Mouse (Mus musculus): ENCODE measurements around the gene E330009J07Rik. TPM values are rescaled to one million over a fixed set of nuclear protein-coding genes. Genes with fewer than 3 reads are reported as not detected.

The E330009J07Rik gene
- 4.4 TPM for polyA plus RNA-seq (2014; fragmentation: Illumina TruSeq; extraction: RNeasy Lipid Tissue Mini Kit (QIAGEN cat#74804); ENCODE audit: insufficient read depth, low read depth, low replicate concordance)

GRCm38 (mm10) chr6:40436047-40436483 is at the start of gene E330009J07Rik:
Gene E330009J07Rik (minus strand): TSS chr6:40436135.

DNA sequence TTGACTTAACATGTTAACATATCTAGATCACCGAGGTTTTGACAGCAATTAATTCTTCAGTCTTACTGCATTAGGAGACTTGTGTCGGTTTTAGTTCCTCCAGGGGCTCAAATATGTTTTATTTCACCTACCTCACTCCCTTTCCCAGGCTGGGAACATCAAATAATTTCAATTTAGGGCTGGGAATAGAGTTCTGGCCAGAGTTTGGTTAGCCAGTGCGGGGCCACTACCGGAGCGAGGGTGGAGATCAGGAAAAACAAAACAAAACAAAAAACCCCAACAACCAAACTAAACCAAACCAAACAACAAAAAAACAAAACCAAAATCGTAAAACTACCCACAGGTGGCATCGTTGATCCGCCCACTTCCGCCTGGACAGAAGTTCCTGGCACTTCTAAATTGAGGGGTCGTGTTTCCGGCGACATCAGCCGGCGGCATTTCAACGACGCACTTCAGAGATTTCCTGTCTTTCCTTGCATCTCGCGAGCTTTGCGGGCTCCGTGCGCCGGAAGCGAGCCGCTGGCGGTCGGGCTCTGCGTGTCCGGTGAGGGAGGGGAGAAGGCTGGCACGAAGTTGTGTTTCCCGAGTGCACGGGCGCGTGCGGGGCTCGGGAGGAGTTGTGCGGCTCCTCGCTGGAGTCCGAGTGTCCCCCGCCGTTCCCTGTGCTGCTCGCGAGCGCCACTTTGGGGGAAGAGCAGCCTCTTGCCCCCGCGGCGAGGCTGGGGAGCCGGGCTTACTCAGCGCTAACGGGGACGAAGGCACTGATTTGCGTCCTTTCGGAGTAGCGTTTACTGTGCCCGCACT is 35.2 kb upstream of the E330009J07Rik start, which contains the start of gene Ssbp1:
Gene Ssbp1, plus strand, starts transcription at position 437 of the 804 bp plus-strand sequence.

GRCm38 (mm10) chr6:40438936-40439335 is 3.0 kb upstream of the E330009J07Rik start, which contains the start of gene Wee2:
Gene Wee2 (plus strand): TSS chr6:40439088.

Other genes with a start within 250 kb of the E330009J07Rik start
- 9.7 TPM for gene Agk, start 111.0 kb downstream of the E330009J07Rik start, polyA plus RNA-seq (2014; fragmentation: Illumina TruSeq; extraction: RNeasy Lipid Tissue Mini Kit (QIAGEN cat#74804); ENCODE audit: insufficient read depth, low read depth, low replicate concordance)
- gene Wee2, start 3.0 kb upstream of the E330009J07Rik start, polyA plus RNA-seq (2014; fragmentation: Illumina TruSeq; extraction: RNeasy Lipid Tissue Mini Kit (QIAGEN cat#74804); ENCODE audit: insufficient read depth, low read depth, low replicate concordance), result not detected
- gene Ssbp1, start 35.2 kb upstream of the E330009J07Rik start, polyA plus RNA-seq (2014; fragmentation: Illumina TruSeq; extraction: RNeasy Lipid Tissue Mini Kit (QIAGEN cat#74804); ENCODE audit: insufficient read depth, low read depth, low replicate concordance), result 40.6 TPM
- not detected for gene Tas2r137, start 55.1 kb upstream of the E330009J07Rik start, polyA plus RNA-seq (2014; fragmentation: Illumina TruSeq; extraction: RNeasy Lipid Tissue Mini Kit (QIAGEN cat#74804); ENCODE audit: insufficient read depth, low read depth, low replicate concordance)
- not detected for gene Tas2r108, start 57.4 kb upstream of the E330009J07Rik start, polyA plus RNA-seq (2014; fragmentation: Illumina TruSeq; extraction: RNeasy Lipid Tissue Mini Kit (QIAGEN cat#74804); ENCODE audit: insufficient read depth, low read depth, low replicate concordance)
- gene Prss37, start 83.4 kb upstream of the E330009J07Rik start, polyA plus RNA-seq (2014; fragmentation: Illumina TruSeq; extraction: RNeasy Lipid Tissue Mini Kit (QIAGEN cat#74804); ENCODE audit: insufficient read depth, low read depth, low replicate concordance), result not detected
- not detected for gene Olfr461, start 118.9 kb upstream of the E330009J07Rik start, polyA plus RNA-seq (2014; fragmentation: Illumina TruSeq; extraction: RNeasy Lipid Tissue Mini Kit (QIAGEN cat#74804); ENCODE audit: insufficient read depth, low read depth, low replicate concordance)
- gene Olfr460, start 133.4 kb upstream of the E330009J07Rik start, polyA plus RNA-seq (2014; fragmentation: Illumina TruSeq; extraction: RNeasy Lipid Tissue Mini Kit (QIAGEN cat#74804); ENCODE audit: insufficient read depth, low read depth, low replicate concordance), result not detected
- 3.3 TPM for gene Clec5a, start 149.7 kb upstream of the E330009J07Rik start, polyA plus RNA-seq (2014; fragmentation: Illumina TruSeq; extraction: RNeasy Lipid Tissue Mini Kit (QIAGEN cat#74804); ENCODE audit: insufficient read depth, low read depth, low replicate concordance)
- not detected for gene Tas2r138, start 177.2 kb upstream of the E330009J07Rik start, polyA plus RNA-seq (2014; fragmentation: Illumina TruSeq; extraction: RNeasy Lipid Tissue Mini Kit (QIAGEN cat#74804); ENCODE audit: insufficient read depth, low read depth, low replicate concordance)
- gene Mgam, start 192.7 kb upstream of the E330009J07Rik start, polyA plus RNA-seq (2014; fragmentation: Illumina TruSeq; extraction: RNeasy Lipid Tissue Mini Kit (QIAGEN cat#74804); ENCODE audit: insufficient read depth, low read depth, low replicate concordance), result 0.52 TPM

All from lung, adult 10 weeks (tissue).